Mouse (Mus musculus): ENCODE measurements around the gene Cyp4f14. TPM values are rescaled to one million over a fixed set of nuclear protein-coding genes. Genes with fewer than 3 reads are reported as not detected.
"Not testable (repeated sequence)": the region's sequence is repeated elsewhere in the genome, so short reads cannot be mapped to it uniquely, and the experiment has no call there.

The Cyp4f14 gene
- total RNA-seq, 2 experiments from 2014 or later: 6.8 to 9.7 TPM

DNA sequence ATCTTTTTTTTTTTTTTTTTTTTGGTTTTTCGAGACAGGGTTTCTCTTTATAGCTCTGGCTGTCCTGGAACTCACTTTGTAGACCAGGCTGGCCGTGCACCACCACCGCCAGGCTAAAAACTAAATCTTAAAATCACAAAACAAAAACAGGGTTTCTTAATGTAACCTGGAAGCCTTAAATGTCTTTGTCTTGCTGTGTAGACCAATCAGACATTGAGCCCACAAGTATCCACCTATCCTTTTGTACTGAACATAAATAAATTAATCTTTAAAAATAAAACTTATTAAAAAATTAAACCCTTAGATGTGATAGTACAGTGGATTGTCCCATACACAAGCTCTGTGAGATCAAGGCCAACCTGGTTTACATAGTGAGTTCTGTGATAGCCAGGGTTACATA is 23.2 kb downstream of the Cyp4f14 start:
- no peak for DNase-seq (ENCODE audit: low spot score in 2 of 2)

DNA sequence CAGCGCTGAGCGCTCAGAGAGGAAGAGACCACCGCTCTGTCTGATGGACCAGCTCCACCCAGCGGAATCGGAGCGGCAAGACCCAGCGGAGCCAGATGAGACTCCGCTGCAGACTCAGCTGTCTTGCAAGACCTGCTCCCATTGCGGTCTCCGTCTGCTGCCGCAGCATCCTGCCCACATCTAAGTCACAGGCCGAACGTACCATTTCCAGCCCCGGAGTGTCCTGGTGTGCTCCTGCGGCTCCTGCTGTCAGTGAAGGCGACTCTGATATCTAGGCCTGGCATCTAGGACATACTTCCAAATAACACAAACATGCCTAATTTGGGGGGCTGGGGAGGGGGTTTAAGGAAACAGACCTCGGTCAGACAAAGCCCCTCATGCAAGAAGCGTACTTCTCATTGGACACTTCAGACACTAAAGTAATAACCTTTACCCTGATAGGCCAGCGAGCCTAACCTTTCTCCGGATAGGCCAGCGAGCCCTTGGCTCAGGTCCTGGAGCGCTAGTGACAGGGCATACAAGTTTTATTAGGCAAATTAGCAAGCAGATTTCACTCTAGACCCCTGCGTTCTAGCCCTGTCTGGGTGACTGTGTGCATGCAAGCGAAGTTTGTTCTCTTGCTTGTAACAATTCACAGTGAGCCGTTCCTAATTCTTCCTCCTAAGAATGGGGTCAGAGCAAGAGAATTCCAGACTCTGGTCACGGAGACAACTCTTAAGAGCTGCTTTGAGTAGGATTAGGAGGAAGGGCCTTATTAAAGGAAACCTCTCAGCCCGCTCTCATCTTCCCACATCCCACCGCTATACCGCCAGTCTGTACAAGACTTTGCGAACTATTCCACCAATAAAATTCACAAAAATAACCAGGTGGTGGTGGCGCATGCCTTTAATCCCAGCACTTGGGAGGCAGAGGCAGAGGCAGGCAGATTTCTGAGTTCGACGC is 25.6 kb downstream of the Cyp4f14 start, which contains the start of gene Zfp870:
TSS of gene Zfp870 (minus strand) at position 404 of the 942 bp plus-strand sequence.
- peak; percentile 70 to 82 for DNase-seq (ENCODE audit: low spot score in 2 of 2)

- no peak for DNase-seq (ENCODE audit: low spot score in 2 of 2)
Measured at GRCm38 (mm10) chr17:32890852-32891238, 26.3 kb downstream of the Cyp4f14 start.

DNA sequence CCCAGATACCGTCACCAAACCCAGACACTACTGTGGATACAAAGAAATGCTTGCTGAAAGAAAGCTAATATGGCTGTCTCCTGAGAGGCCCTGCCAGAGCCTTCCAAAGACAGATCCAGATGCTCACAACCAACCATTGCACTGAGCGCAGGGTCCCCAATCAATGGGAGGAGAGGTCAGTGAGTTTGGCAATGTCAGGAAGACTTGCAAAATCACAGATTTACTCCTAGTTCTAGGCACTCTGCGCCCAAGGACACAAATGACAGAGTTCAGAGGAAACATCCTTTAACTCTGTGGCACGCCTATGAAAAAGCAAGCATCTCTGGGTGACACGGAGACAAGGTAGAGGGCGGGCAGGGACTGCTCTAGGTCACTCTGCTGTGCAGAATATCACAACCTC is 27.5 kb downstream of the Cyp4f14 start:
- no peak for DNase-seq (ENCODE audit: low spot score in 2 of 2)

DNA sequence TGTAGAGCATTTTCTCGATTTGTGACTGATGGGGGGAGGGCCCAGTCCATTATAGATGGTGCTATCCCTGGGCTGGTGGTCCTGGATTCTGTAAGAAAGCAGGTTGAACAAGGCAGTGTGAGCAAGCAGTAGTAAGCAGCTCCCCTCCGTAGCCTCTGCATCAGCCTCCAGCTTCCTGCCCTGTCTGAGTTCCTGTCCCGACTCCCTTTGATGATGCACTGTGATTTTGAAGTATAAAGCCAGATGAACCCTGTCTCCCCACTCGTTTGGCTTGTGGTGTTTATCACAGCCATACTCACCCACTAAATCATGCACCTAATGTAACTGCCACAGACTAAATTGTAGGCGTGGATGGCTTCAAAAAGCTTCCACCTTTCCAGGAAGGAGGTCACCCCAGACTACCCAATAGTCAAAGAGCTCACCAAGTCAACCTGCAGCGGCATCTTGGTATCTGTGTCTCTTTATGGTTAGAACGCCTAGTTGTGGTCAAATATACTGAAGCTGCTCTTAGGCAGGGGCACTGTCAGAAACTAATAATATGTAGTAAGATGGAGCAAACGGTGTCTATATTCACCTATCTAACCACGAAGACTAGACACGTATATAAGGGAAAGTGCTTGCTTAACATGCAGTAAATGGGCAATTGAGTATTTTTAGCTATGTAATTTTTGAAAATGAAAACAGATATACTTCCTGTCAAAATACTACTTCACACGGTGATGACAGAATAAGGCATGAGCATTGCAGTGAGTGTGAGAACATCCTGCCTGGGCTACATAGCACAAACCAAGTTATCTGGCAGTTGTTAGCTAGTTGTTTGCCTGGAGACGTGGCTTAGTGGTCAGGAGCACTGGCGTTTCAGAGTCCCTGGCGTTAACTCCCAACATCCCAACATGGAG is 36.6 kb downstream of the Cyp4f14 start:
- DNase-seq (ENCODE audit: low spot score in 2 of 2): no peak

DNA sequence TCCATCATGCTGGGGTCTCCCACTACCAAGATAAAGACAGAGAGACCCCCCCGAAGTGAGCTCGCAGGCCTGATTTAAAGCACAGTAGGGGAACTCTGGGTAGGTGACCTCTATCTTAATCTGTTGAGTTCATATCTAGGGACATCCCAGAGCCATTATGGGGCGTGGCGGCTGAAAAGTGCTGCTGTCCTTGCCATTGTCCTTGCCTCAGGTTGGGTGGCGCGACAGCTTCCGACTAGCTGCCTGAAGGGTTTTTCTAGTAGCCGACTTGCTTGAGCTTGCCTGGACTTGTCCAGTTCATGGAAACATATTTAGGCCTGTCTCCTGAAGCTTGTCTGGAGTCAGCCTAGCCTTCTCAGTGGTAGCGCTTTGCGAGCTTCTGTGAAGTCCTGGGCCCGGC is 38.4 kb downstream of the Cyp4f14 start:
- DNase-seq (ENCODE audit: low spot score in 2 of 2): no peak

DNA sequence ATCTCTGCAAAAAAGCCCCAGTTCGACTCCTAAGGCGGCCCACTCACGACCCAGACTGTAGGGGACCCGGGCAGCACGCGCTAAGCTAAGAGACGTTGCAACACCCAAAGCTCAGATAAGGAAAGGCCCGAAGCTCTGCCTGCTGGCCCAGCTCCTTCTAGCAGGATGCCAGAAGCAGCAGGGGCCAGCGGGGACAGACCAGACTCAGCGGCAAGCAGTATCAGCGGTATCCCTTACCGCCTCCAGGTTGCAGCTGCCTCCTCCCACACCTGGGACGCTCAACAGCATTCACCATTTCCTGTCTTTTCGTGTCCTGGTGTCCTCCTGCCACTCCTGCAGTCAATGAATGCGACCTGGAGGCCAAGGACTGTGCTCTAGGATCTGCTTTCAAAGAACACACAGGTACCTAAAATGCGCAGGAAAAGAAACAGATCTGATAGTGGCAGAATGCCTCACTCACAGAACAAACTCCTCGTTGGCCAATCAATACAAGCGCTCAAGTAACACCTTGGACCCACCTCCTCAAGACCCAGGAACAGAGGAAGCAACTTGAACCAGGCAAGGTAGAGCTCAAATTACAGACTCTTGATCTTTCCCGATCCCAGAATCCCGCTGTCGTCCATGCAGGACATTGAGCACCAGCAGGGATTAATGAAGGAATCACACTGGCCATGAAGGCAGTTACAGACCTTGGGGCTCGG is 39.5 kb downstream of the Cyp4f14 start:
- no peak for DNase-seq (ENCODE audit: low spot score in 2 of 2)

- DNase-seq (ENCODE audit: low spot score in 2 of 2): no peak
Measured at GRCm38 (mm10) chr17:32872696-32873095, 44.4 kb downstream of the Cyp4f14 start.

GRCm38 (mm10) chr17:32872091-32872490 is 45.1 kb downstream of the Cyp4f14 start:
- no peak for DNase-seq (ENCODE audit: low spot score in 2 of 2)

DNA sequence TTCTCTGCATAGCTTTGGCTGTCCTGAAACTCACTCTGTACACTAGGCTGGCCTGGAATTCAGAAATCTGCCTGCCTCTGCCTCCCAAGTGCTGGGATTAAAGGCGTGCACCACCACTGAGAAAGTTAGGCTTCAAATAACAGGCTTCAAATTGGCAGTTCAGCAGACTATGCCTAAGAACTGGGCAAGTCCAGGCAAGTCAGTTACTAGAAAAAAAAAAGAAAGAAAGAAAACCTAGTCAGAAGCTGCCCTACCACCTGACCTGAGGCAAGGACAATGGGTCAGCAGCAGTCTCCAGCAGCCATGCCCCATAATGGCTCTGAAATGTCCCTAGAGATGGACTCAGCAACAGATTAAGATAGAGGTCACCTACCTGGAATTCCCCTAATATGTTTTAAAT is 45.7 kb downstream of the Cyp4f14 start:
- DNase-seq (ENCODE audit: low spot score in 2 of 2): no peak

GRCm38 (mm10) chr17:32867266-32867665 is 49.9 kb downstream of the Cyp4f14 start:
- not testable (repeated sequence) for DNase-seq (ENCODE audit: low spot score in 2 of 2)

- not testable (repeated sequence) for DNase-seq (ENCODE audit: low spot score in 2 of 2)
Measured at GRCm38 (mm10) chr17:32856713-32857112, 60.4 kb downstream of the Cyp4f14 start.

Other genes with a start within 250 kb of the Cyp4f14 start
- gene Cyp4f15, start 231.7 kb downstream of the Cyp4f14 start, total RNA-seq (2021): 1 to 10 TPM; 2.3 to 6.1 TPM
- gene Zfp871, start 129.1 kb downstream of the Cyp4f14 start, total RNA-seq (2021): 10 to 100 TPM; 41.5 to 44.8 TPM
- under 1 TPM; 0.46 to 0.64 TPM for gene Zfp811, start 107.4 kb downstream of the Cyp4f14 start, total RNA-seq (2021)
- 10 to 100 TPM in 1 of 2 experiments, 1 to 10 TPM in 1; 6.9 to 10.2 TPM for gene Zfp799, start 87.1 kb downstream of the Cyp4f14 start, total RNA-seq (2021)
- 10 to 100 TPM in 1 of 2 experiments, 1 to 10 TPM in 1; 8.4 to 11.3 TPM for gene Zfp870, start 25.7 kb downstream of the Cyp4f14 start, total RNA-seq (2021)
- gene Cyp4f13, start 30.1 kb upstream of the Cyp4f14 start, total RNA-seq (2021): 10 to 100 TPM; 49.7 to 67.3 TPM
- 1 to 10 TPM; 5.6 to 5.7 TPM for gene Zfp472, start 48.5 kb upstream of the Cyp4f14 start, total RNA-seq (2021)
- 10 to 100 TPM; 10.1 to 12.3 TPM for gene Zfp952, start 75.8 kb upstream of the Cyp4f14 start, total RNA-seq (2021)
- 1 to 10 TPM; 5.2 to 6.4 TPM for gene Zfp763, start 116.1 kb upstream of the Cyp4f14 start, total RNA-seq (2021)
- gene 4921501E09Rik, start 150.7 kb upstream of the Cyp4f14 start, total RNA-seq (2021): not detected
- 10 to 100 TPM in 1 of 2 experiments, 1 to 10 TPM in 1; 7.2 to 10.8 TPM for gene Zfp563, start 172.0 kb upstream of the Cyp4f14 start, total RNA-seq (2021)
- not detected for gene Morc2b, start 222.3 kb upstream of the Cyp4f14 start, total RNA-seq (2021)

All from adrenal gland, adult 18-20 months (tissue).